Mouse (Mus musculus): ENCODE measurements around the gene Bmp6.
A peak's percentile ranks its signal among the peaks of the same experiment; 100 is the strongest.

GRCm38 (mm10) chr13:38527797-38528650 lies 183.1 kb downstream of the Bmp6 start:
- TF ChIP-seq CTCF (IDR thresholded peaks at IDR 0.05; ENCODE audit: borderline replicate concordance, insufficient read depth, low read depth, low read length), result no peak
- TF ChIP-seq POLR2A (IDR thresholded peaks at IDR 0.05; ENCODE audit: borderline replicate concordance, insufficient read depth, low read length), result peak; percentile 41; the same call in 1 of the 2 replicates

Data from cerebellum, adult 2 months (tissue).